Mouse (Mus musculus) kidney, postnatal 14 days (tissue): ENCODE measurements around the gene Ilvbl.
"Not testable (repeated sequence)": the region's sequence is repeated elsewhere in the genome, so short reads cannot be mapped to it uniquely, and the experiment has no call there.

Source experiments
- DNase-seq: peaks from one replicate; pipeline ENCODE4 v3.0.0; 2022; ENCODE audit warnings: mixed read lengths

Ilvbl gene

DNA sequence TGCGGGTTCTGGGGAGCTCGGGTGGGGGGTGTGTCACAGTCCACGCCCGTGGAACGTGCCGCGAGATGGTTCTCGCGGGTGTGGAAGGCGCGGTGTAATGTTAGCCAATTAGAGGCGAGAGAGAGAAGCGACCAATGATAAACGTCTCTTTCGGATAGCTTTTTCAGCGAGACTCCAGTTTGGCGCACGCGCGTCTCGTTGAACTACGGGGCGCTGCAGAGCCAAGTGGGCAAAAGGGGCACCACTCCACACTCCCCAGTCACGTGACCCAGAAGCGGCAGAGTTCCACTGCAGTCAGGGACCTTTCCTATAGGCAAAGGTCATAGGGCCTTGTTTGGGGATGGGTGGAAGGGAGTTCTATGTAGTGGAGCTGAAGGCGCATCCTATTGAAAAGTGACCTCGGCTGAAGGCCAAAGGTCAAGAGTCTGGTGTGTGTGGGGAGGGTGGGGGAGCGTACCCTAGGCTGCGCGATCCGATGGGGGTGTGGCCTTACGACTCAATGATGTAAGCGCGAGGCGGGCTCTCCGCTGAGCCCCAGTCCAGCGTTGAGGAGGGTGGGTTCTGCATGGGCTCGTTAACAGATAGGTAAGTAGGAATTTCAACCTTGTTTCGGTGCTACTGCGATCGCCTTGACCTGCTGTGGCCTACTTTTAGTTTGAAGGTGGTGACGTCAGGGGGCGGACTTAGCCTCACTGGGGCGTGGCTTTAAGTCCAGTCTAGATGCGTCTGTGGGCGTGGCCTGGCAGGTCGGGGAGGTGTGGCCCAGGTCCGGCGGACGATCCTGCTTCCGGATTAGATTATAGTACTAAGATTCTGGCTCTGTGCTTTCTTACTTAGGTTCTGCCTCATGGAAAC lies at the start of gene Ilvbl:
Gene Ilvbl, plus strand, starts transcription at position 97 of the 855 bp plus-strand sequence.
- DNase-seq, result peak; percentile 97

GRCm38 (mm10) chr10:78525071-78525470 lies 49.1 kb upstream of the Ilvbl start:
- not testable (repeated sequence) for DNase-seq

DNA sequence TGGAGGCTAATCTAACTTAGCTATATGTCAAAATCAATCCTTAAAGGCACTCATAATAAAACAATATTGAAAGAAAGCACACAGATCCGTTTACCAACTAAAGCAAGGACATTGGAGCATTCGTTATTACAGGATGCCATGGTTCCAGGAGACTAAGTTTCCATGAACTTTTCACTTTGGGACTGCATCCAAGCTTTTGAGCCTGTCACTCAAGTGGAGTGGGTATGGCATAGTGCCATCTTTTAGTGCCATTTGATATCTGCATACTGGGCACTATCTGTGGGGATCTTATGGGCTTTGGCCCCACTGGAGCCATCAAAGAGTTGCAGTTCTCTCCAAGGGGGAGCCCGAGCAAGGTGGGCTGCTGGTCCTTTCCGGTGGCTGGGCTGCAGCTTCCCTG lies 48.6 kb upstream of the Ilvbl start:
- DNase-seq, result peak; percentile 39

DNA sequence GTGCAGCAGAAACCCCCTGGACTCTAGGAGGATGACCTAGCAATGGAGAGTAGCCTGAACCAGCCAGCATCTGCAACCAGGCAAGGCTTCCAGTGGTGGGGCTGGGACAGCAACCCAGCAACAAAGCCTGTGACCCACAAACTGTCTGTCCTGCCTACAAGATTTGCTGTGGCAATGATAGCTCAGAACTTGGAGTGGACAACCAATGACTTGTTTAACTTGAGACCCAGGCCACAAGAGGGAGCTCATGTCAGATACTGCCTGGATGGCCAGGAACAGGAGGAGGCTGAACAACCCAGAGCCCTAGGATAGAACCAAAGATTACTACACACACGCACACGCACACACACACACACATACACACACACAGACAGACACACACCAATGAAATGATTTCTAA lies 33.2 kb upstream of the Ilvbl start:
- DNase-seq, result peak; percentile 47

GRCm38 (mm10) chr10:78565070-78565469 lies 9.1 kb upstream of the Ilvbl start:
- DNase-seq, result no peak

DNA sequence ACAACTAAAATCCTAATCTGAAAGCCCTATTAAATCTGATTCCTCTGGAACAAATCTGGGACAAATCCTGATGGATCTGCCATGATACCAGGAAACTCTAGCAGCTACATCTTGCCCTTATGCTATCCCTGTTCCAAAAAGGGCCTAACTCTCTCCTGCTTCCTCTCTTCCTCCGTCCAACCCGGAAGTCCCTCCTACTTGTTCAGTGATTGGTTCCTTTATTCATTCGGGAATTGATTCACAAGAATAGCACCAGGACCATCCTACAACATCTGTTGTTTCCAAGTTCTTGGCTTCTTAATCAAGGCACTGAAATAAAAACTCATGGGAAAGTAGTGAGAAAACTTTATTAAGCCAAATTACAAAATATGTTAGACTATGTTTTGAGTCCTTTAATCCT lies 5.0 kb upstream of the Ilvbl start:
- DNase-seq, result no peak

GRCm38 (mm10) chr10:78569686-78570085 lies 4.5 kb upstream of the Ilvbl start:
- no peak for DNase-seq

DNA sequence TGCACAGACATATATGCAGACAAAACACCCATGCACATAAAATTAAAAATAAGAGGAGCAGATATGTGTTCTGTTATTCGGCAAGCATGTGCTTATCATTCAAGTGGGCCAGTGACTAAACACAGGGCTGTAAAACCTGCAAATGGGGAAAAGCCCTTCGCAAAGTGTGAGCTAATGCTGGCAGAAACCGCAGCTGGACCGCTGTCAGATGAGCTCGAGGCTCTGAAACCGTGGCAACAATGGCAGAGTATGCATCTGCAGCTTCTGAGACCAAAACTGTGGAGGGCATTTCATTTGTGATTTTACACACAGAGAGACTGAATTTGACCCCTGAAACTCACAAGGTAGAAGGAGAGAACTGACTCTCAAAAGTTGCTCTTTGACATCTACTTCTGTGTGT lies 3.7 kb upstream of the Ilvbl start:
- DNase-seq, result no peak

DNA sequence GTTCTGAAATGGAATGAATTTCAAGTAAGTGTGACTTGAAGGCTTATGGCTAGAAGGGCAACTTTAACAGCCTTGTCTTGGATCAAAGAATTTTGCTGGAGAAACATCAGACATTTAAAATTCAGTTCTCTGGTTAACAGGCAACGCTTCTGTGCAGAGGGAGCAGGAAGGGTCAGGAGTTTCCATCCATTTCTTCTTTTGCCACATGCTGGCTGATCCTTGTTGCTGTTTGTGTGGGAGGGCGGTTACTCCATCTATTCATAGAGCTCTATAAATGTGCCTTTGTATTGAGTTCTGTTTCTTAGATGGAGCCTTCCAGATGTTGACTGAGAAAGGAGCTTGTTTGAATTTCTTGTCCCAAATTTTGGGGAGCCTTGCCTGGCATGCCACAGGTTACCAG lies 3.2 kb upstream of the Ilvbl start:
- DNase-seq, result no peak

DNA sequence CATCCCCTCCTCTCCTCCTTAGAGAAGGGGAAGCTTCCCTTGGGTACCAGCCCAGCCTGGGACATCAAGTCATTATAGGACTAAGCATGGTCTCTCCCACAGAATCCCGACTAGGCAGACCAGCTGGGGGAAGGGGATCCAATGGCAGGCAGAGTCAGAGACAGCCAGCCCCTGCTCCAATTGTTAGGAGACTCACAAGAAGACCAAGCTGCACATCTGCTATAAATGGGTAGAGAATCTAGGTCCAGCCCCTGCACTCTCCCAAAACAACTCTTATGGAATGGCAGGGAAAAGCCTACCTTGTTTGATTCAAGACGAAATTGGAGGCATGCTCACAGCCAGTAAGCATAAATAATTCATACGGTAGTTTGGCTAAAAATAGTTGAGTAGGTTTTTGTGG lies 920 bp upstream of the Ilvbl start:
- no peak for DNase-seq

GRCm38 (mm10) chr10:78575105-78575632 lies 1.0 kb downstream of the Ilvbl start:
- no peak for DNase-seq

DNA sequence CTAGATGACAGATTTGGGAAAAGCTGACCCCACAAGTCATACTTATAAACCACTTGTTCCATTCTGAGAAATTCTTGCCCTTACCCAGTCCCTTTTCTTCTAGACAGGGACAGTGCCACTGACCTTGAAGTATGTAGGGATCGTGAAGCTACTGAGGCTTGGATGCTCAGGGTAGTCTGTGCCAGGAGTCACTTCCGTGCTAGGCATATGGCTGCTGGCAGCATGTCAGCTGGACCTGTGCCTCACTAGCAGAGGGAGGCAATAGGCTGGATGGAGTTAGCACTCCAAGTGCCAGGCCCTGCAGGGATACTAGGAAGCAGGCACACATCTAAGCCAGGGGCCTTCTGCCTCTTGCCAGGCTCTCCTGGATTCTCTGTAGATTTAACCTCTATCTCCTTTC lies 1.5 kb downstream of the Ilvbl start:
- DNase-seq, result peak; percentile 80

DNA sequence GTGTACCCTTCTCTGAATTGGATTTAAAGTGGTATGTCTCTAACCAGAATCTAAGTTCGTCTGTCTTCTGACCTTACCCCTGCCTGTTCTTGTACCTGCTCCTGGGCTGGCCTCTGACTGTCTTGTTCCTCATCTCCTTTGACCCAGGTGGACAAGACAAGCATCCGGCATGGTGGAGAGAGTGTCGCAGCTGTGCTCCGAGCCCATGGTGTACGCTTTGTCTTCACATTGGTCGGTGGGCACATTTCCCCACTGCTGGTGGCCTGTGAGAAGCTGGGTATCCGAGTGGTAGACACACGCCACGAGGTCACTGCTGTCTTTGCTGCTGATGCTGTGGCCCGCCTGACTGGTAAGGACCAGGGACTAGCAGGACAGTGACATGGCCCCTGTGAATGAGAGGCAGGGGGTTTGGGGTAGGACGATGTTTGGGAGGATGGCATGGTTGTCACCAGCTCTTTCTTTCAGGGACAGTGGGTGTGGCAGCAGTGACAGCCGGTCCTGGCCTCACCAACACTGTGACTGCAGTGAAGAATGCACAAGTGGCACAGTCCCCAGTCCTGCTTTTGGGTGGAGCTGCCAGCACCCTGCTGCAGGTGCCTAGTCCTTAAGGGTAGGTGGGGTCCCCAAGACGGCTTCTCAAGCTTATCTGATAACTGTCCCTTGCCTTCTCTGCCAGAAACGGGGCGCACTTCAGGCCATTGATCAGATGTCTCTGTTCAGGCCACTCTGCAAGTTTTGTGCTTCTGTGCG lies 2.5 kb downstream of the Ilvbl start:
- DNase-seq, result no peak

GRCm38 (mm10) chr10:78578204-78578603 lies 4.1 kb downstream of the Ilvbl start:
- DNase-seq, result no peak

GRCm38 (mm10) chr10:78581121-78581520 lies 7.0 kb downstream of the Ilvbl start:
- DNase-seq, result no peak

GRCm38 (mm10) chr10:78583347-78583746 lies 9.2 kb downstream of the Ilvbl start:
- DNase-seq, result no peak

- no peak for DNase-seq
Observed at GRCm38 (mm10) chr10:78583939-78584338, 9.8 kb downstream of the Ilvbl start.

- no peak for DNase-seq
Observed at GRCm38 (mm10) chr10:78584996-78585395, 10.8 kb downstream of the Ilvbl start.

DNA sequence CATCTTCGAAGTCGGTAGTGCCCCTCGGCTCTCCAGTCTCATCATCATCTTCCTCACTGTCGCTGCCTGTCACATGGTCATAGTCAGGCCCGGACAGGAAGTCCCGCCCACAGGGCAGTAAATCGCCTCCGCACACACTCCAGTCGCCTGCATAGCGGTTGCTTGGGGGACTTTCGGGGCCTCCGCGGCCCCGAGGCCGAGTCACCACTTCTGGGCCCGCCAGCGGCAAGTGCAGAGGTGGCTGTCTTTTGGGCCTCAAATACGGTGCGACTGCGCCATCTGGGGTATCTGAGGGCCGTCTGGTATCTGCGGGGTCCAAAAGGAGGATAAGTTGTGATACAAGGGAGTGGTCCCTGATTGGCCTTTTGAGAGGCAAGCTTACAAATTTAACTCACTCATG lies 11.5 kb downstream of the Ilvbl start:
- no peak for DNase-seq

DNA sequence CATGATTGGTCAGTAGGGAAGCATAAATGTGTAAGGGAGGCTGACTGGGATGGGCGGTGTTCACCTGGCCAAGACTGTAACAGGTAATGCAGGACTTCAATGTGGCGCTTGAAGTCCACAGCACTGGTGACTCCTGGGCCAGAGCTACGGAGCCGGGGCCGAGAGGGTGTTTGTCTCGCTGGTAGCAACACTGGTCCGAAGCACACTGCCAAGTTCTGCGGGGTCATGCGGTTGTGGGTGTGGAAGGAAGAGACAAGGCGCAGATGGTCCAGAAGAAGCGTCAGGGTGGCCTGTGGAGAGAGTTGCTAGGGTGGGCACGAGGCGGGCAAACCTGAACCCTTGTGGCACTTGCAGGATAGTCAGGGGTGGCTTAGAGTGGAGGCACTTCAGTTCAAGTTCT lies 11.9 kb downstream of the Ilvbl start:
- no peak for DNase-seq

DNA sequence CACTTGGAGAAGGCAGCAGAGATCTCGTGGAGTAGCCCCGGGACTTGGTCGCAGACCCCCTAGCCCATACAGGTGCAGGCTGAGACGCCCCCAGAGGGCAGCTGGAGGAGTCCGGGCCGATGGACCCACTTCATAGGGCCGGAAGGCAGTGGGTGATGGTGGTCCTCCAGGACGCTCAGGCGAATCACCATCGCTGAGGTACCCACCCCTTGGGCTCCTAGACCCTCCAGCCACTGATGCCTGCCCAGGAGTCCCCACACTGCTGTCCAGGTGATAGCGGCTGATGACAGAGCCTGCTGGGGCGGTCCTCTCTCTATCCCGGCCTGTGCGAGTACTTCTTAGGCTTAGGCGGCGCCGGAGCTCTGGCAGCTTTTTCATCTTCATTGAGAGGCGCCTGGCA lies 15.1 kb downstream of the Ilvbl start:
- no peak for DNase-seq

GRCm38 (mm10) chr10:78589901-78590300 lies 15.8 kb downstream of the Ilvbl start:
- DNase-seq, result no peak

DNA sequence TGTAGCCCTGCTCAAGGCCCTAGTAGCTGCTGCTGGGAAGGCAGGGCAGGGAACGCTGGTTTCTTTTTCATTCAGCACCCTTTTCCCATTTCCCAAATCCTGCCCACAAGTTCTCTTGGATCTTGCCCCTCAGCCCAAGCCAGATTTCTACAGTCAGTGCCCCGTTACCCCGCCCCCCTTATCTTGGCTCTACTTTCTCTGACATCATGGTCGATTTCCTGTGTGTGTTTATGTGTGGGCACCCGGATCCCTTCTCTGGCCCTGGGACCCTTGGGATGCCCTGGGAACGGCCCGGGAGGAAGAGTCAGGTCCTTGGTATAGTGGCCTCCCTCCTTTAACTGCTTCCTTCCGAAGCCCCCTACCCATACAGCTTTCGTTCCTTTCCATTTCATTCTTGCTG lies 16.6 kb downstream of the Ilvbl start:
- peak; percentile 47 for DNase-seq
